8 mouse cellular contexts compared by ENCODE assay signal in genomic region chr16:87248501-87249030, GRCm38 (mm10).
DNase-seq lines count a peak whose midpoint lies in the region; ATAC-seq and TF ChIP-seq lines count a peak whose summit lies in the region.

No protein-coding gene starts in this region.

- H3K36me3 ChIP-seq in E14TG2a.4 (ENCODE audit: insufficient read depth, low read length), result no peaks in the 10 kb centered on the region
- H3K36me3 ChIP-seq in forebrain, postnatal 0 days (ENCODE audit: insufficient read depth), result no peaks in the 10 kb centered on the region
- H3K36me3 ChIP-seq in liver, postnatal 0 days (replicated peaks; ENCODE audit: insufficient read depth, low read length), result no peaks in the 10 kb centered on the region

- TF ChIP-seq CTCF in E14TG2a.4 (conservative IDR thresholded peaks at IDR 0.05; ENCODE audit: low read length), result 0 out of 2 replicates have a peak, but pooled peaks have one; percentile 7
- TF ChIP-seq CTCF in forebrain, postnatal 0 days (IDR thresholded peaks at IDR 0.05; ENCODE audit: low read depth), result peak; percentile 68
- TF ChIP-seq CTCF in liver, postnatal 0 days (IDR thresholded peaks at IDR 0.05; ENCODE audit: low read depth), result peak; percentile 49

- H3K4me3 ChIP-seq in E14TG2a.4 (replicated peaks; ENCODE audit: low read length), result no peak overlapping the region
- H3K4me3 ChIP-seq in forebrain, postnatal 0 days (ENCODE audit: low read depth, low read length), result no peak overlapping the region
- no peak overlapping the region for H3K4me3 ChIP-seq in liver, postnatal 0 days (ENCODE audit: low read depth, low read length)

- no peak for TF ChIP-seq EP300 in liver, postnatal 0 days (IDR thresholded peaks at IDR 0.05; ENCODE audit: low read depth)

- no peaks in the 10 kb centered on the region for H3K9me3 ChIP-seq in E14TG2a.4 (ENCODE audit: low read length)
- no peaks in the 10 kb centered on the region for H3K9me3 ChIP-seq in forebrain, postnatal 0 days (ENCODE audit: low read length)
- H3K9me3 ChIP-seq in liver, postnatal 0 days (ENCODE audit: low read length), result no peaks in the 10 kb centered on the region

- H3K27me3 ChIP-seq in E14TG2a.4 (ENCODE audit: insufficient read depth, low read length), result no peaks in the 10 kb centered on the region
- H3K27me3 ChIP-seq in forebrain, postnatal 0 days (ENCODE audit: insufficient read depth, low read length), result no peaks in the 10 kb centered on the region
- no peaks in the 10 kb centered on the region for H3K27me3 ChIP-seq in liver, postnatal 0 days (ENCODE audit: insufficient read depth, low read length)

- no peak overlapping the region for H3K9ac ChIP-seq in forebrain, postnatal 0 days
- H3K9ac ChIP-seq in liver, postnatal 0 days (replicated peaks), result no peak overlapping the region

- peak; percentile 34 for DNase-seq in kidney, adult 9 months
- no peak for DNase-seq in kidney, adult 11 months
- peak; percentile 89 for DNase-seq in adipocyte (ENCODE audit: low spot score)
- peak; percentile 88 for DNase-seq in forebrain, postnatal 0 days
- DNase-seq in liver, postnatal 0 days, result peak; percentile 49
- peak; percentile 64 for DNase-seq in skeletal muscle tissue, adult 2 months (ENCODE audit: low read depth, low spot score)
- no peak for DNase-seq in layer of hippocampus, adult 8-10 months (ENCODE audit: low spot score in 2 of 2)

- H3K4me1 ChIP-seq in E14TG2a.4 (replicated peaks; ENCODE audit: low read depth, low read length), result peaks cover 10% of the 10 kb centered on the region; the same call in 1 of the 2 replicates
- no peaks in the 10 kb centered on the region for H3K4me1 ChIP-seq in forebrain, postnatal 0 days (ENCODE audit: insufficient read depth)
- H3K4me1 ChIP-seq in liver, postnatal 0 days (ENCODE audit: insufficient read depth), result no peaks in the 10 kb centered on the region

- no peak overlapping the region for H3K27ac ChIP-seq in forebrain, postnatal 0 days (ENCODE audit: low read depth, low read length)
- H3K27ac ChIP-seq in liver, postnatal 0 days (ENCODE audit: low read depth), result no peak overlapping the region

- WGBS in forebrain, postnatal 0 days, result 43% methylated on average over 6 of the region's 6 CpGs
- 44% methylated on average over 6 of the region's 6 CpGs for WGBS in liver, postnatal 0 days (ENCODE audit: insufficient replicate concordance)

- H3K4me2 ChIP-seq in forebrain, postnatal 0 days (ENCODE audit: low read depth), result no peak overlapping the region
- H3K4me2 ChIP-seq in liver, postnatal 0 days (ENCODE audit: low read depth, low read length), result no peak overlapping the region

- ATAC-seq in forebrain, postnatal 0 days, result peak; percentile 18; the same call in 1 of the 2 replicates
- no peak for ATAC-seq in liver, postnatal 0 days

Comparison
In these comparisons a context has a peak if more than half of its experiments do, and no peak if none do; other contexts are left out.
1. DNase-seq: peak in kidney, adult 9 months (single experiment), adipocyte (single experiment), forebrain, postnatal 0 days (single experiment), liver, postnatal 0 days (single experiment) and skeletal muscle tissue, adult 2 months (single experiment); none in kidney, adult 11 months (single experiment) and layer of hippocampus, adult 8-10 months (0 of 2).
2. CTCF ChIP-seq: peak in every context shown above with its lines; median percentile 68 in forebrain, postnatal 0 days; 49 in liver, postnatal 0 days; 7 in E14TG2a.4.